Mouse (Mus musculus): ENCODE measurements at regions not wholly inside any gene's neighbourhood (a gene's known extent, or its start where the extent isn't known, plus 50 kb on each side); places are given as distances from the start of the nearest gene placed in this dataset.

DNA sequence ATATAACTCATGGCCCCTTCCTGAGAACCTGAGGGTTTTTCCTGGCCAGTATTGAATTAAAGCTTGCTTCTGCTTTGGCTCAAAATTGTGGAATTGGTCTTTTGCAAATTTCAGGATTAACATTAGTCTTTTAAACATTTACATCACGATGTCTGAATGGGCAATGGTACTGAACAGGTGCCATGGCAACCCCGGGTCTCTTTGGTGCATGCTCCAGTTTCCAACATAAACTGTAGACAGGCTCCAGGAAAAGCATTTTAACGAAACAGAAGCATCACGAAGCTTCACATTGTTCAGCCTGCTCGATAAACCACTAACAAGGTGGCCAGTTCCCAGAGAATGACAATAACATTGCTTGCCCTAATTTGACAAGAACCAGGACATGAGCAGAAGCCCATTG lies 109.8 kb upstream of the Ccn2 start:
- H3K9me3 ChIP-seq, result no peaks in the 10 kb centered on the region
- H3K27ac ChIP-seq, result no peak overlapping the region
- WGBS, result 85% methylated on average over 5 of the region's 5 CpGs

DNA sequence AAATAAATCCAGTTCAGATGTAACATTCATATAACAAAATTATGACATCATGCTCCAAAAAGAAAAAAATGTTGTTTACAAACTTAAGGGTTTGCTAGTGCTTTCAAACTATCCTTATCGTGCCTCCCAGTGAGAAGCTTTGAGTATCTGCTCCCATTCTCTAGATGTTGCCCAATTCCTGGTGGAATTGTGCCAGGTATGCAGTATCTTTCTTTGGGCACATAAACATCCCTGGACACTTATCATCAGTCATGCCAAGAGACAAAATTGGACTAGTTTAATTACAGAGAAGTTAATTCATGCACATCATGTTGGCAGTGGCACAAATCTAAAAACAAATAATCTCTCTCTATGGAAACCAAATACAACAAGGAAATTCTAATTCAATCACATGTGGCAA lies 109.0 kb upstream of the Ccn2 start:
- H3K36me3 ChIP-seq, result no peaks in the 10 kb centered on the region
- 92% methylated on average over 1 of the region's 1 CpGs for WGBS
- peaks cover 14% of the 10 kb centered on the region for H3K4me1 ChIP-seq (replicated peaks)
- DNase-seq (ENCODE audit: low spot score), result no peak
- H3K9me3 ChIP-seq, result no peaks in the 10 kb centered on the region
- H3K4me3 ChIP-seq, result no peak overlapping the region
- no peaks in the 10 kb centered on the region for H3K27me3 ChIP-seq (ENCODE audit: insufficient read depth, poor library complexity, severe bottlenecking)
- no peak overlapping the region for H3K27ac ChIP-seq

More for the DNA sequence above, 109.8 kb upstream of the Ccn2 start:
- no peak for DNase-seq (ENCODE audit: low spot score)
- H3K4me1 ChIP-seq (replicated peaks), result peaks cover 14% of the 10 kb centered on the region
- no peaks in the 10 kb centered on the region for H3K27me3 ChIP-seq (ENCODE audit: insufficient read depth, poor library complexity, severe bottlenecking)
- no peaks in the 10 kb centered on the region for H3K36me3 ChIP-seq
- no peak overlapping the region for H3K4me3 ChIP-seq

DNA sequence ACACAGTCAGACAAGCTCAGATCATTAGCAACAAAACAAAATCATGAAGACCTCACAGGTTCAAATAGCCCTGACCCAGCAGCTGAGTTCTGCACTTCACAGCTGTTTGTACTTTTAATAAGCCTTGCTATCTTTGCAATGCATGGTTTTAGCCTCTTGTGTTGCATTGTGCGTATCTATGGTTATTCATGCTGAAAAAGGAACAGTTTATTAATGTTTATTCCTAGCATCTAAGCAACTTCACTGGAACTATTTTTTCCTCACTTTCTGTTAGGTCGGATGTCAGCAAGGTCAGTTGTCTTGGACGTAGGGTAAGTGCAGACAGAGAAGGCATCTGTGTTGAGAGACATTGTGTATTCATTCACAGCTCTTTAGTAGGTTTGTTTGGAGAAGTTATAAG lies 107.3 kb upstream of the Ccn2 start:
- no peaks in the 10 kb centered on the region for H3K27me3 ChIP-seq (ENCODE audit: insufficient read depth, poor library complexity, severe bottlenecking)
- WGBS, result 79% methylated on average over 3 of the region's 3 CpGs
- no peak for DNase-seq (ENCODE audit: low spot score)
- H3K27ac ChIP-seq, result no peak overlapping the region
- no peaks in the 10 kb centered on the region for H3K9me3 ChIP-seq
- peaks cover 14% of the 10 kb centered on the region; the same call in 1 of the 2 replicates for H3K4me1 ChIP-seq (replicated peaks)
- H3K4me3 ChIP-seq, result no peak overlapping the region
- H3K36me3 ChIP-seq, result no peaks in the 10 kb centered on the region

DNA sequence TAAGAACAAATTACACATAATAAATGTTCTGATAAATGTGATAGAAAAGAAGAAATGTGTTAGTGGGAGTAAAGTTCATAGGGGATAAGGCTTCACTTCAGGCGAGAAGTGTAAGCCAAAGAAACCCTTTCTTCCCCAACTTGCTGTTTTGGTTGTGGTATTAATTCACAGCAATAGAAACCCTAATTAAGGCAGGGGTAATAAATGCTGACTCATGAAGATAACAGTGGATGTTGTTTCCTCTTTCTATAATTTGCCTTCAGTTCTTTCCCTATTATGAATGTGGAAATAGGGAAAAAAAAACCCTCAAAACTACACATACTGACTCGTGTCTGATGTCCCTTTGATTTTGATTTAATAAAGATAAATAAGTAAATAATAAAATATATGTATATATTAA lies 104.8 kb upstream of the Ccn2 start:
- H3K9me3 ChIP-seq, result no peaks in the 10 kb centered on the region
- H3K4me3 ChIP-seq, result no peak overlapping the region
- H3K27ac ChIP-seq, result no peak overlapping the region
- H3K36me3 ChIP-seq, result no peaks in the 10 kb centered on the region
- no peak for DNase-seq (ENCODE audit: low spot score)
- no peaks in the 10 kb centered on the region for H3K27me3 ChIP-seq (ENCODE audit: insufficient read depth, poor library complexity, severe bottlenecking)
- 0 out of 2 replicates have a peak, but pooled peaks cover 2% of the 10 kb centered on the region for H3K4me1 ChIP-seq (replicated peaks)
- WGBS, result 84% methylated on average over 2 of the region's 2 CpGs

DNA sequence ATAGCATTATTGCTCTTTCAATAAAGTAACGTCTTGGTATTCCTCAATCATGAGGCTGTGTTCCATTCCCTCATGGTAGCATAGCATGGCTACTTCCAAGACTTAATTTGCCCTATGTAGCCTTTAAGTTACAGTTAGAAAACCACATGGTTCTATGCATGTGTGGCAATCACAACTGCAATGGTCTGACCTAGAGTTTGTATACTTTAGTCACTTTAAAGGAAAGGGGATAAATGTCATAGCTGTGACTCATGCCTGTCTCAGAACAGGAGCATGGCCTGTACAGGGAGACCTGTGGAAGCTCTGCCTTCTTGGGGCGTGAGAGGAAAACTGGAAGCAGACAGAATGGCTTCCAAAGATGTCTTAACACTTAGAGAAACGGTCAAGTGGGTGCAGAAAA lies 103.4 kb upstream of the Ccn2 start:
- Histone ChIP-seq H3K36me3 (no peaks in the 10 kb centered on the region), H3K27me3 (ENCODE audit: insufficient read depth, poor library complexity, severe bottlenecking) (no peaks in the 10 kb centered on the region), H3K4me3 (no peak overlapping the region), H3K4me1 (replicated peaks) (no peaks in the 10 kb centered on the region), H3K9me3 (no peaks in the 10 kb centered on the region), H3K27ac (no peak overlapping the region)
- DNase-seq (ENCODE audit: low spot score), result no peak
- 86% methylated on average over 3 of the region's 3 CpGs for WGBS

DNA sequence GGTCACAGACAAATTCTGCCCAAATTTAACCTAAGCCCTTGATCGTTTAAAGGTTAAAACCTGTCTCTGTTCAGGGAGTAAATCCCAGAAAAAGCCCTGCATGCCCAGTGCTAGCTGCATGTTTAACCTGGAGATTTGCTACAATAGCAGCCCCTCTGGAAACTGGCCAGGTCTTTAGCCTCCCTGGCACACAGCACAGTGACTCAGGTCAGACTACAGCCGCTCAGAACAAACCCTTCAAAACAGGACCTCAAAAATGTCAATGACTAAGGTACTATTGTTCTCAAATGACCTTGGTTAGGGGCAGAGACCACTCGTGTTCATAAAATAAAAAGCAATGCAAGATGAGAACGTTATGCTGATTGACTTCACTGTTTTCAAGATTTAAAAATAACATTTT lies 101.8 kb upstream of the Ccn2 start:
- Histone ChIP-seq H3K4me1 (replicated peaks) (no peaks in the 10 kb centered on the region), H3K4me3 (no peak overlapping the region), H3K27me3 (ENCODE audit: insufficient read depth, poor library complexity, severe bottlenecking) (no peaks in the 10 kb centered on the region), H3K9me3 (no peaks in the 10 kb centered on the region), H3K36me3 (no peaks in the 10 kb centered on the region), H3K27ac (no peak overlapping the region)
- DNase-seq (ENCODE audit: low spot score), result no peak
- WGBS, result 74% methylated on average over 4 of the region's 4 CpGs

DNA sequence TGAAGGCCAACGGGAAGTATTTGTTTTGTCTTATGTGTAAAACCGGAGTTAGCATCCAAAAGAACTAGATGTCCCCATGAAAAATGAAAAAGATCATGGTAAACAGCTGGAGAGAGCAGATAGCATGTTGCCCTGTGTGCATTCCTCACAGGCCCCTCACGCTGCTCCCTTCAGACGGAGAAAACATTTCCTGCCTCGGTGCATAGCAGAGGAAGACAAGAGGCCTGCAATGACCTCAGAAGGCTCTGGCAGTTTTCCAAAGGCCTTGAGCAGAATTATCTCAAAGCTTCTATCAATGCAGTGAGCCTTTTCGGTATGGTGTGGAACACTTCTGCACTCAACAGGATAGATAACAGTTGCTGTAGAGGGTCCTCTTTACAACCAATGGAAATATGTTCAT lies 101.3 kb upstream of the Ccn2 start:
- no peak overlapping the region for H3K4me3 ChIP-seq
- H3K9me3 ChIP-seq, result no peaks in the 10 kb centered on the region
- H3K36me3 ChIP-seq, result no peaks in the 10 kb centered on the region
- no peaks in the 10 kb centered on the region for H3K27me3 ChIP-seq (ENCODE audit: insufficient read depth, poor library complexity, severe bottlenecking)
- H3K4me1 ChIP-seq (replicated peaks), result no peaks in the 10 kb centered on the region
- H3K27ac ChIP-seq, result no peak overlapping the region
- no peak for DNase-seq (ENCODE audit: low spot score)
- WGBS, result 77% methylated on average over 6 of the region's 6 CpGs

DNA sequence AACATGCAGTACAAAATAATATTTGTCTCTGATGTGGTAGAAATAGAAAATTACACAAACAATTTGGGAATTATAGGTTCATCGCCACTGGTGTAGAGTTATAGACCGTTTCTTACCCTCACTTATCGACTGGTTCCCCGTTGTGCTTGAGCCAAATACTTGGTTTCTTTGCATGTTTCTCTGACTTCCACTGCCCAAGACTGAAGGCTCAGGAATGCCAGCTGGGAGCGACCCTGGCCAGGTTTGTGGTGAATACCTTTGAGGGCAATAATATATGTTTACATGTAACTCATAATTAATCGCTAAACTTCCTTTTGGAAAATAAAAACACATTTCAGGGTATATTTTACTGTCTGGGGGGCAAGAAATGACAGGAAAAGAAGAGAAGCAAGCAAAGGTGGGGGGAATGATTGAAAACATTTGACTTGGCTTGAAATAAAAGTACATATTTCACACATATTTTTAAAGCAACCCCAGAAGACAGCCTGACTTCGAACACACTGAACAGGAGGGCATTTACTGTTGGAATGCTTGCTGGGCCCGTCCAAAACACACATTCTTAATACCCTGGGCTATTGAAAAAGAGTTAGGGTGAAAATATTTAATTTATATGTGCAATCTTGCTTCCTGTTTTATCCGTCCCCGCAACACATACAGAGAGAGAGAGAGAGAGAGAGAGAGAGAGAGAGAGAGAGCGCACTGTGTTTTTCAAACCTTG lies 75.3 kb upstream of the Ccn2 start:
- Histone ChIP-seq H3K9me3 (0 out of 2 replicates have a peak, but pooled peaks cover 4% of the 10 kb centered on the region), H3K27ac (no peak overlapping the region), H3K4me1 (replicated peaks) (no peaks in the 10 kb centered on the region), H3K36me3 (no peaks in the 10 kb centered on the region), H3K4me3 (no peak overlapping the region), H3K27me3 (ENCODE audit: insufficient read depth, poor library complexity, severe bottlenecking) (no peaks in the 10 kb centered on the region)
- WGBS, result 91% methylated on average over 11 of the region's 11 CpGs
- DNase-seq (ENCODE audit: low spot score), result no peak

DNA sequence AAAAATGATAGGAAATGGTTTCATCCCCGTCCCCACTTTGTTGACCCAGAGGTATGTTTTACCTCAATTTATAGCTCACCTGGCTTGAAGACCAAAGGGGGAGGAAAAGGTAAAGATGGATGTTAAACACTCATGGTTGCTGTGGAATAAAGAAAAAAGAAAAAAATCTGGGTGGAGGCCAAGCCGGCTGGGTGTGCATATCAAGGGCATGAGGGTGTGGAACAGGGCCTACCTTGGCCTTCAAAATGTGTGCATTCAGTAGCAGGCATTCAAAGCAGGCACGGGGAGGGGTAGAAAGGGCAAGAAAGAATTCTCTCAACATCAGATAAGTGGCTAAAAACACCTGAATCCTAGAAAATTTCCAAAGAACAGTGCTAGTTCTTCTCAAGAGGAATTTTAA lies 74.7 kb upstream of the Ccn2 start:
- Histone ChIP-seq H3K27me3 (ENCODE audit: insufficient read depth, poor library complexity, severe bottlenecking) (no peaks in the 10 kb centered on the region), H3K36me3 (no peaks in the 10 kb centered on the region), H3K9me3 (0 out of 2 replicates have a peak, but pooled peaks cover under 1% of the 10 kb centered on the region), H3K27ac (no peak overlapping the region), H3K4me3 (no peak overlapping the region), H3K4me1 (replicated peaks) (no peaks in the 10 kb centered on the region)
- DNase-seq (ENCODE audit: low spot score), result no peak
- 89% methylated on average over 3 of the region's 3 CpGs for WGBS

DNA sequence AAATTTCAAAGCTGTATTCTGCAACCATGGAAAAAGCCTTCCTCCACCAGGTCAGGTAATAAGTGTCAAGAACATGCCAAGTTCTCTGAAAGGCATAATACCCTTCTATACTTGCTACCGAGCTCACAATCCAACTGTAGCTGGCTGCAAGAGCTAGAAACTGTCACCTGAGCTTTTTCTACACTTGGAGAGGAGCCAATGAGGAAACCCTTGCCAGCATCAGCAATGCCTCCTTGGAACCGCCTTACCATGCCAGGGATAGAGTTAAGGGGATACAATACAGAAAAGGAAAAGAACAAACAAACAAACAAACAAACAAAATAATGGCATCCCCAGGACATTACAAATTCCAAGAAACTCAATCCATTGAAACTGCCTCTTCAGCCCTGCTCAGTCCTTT lies 62.5 kb upstream of the Ccn2 start:
- Histone ChIP-seq H3K9me3 (no peaks in the 10 kb centered on the region), H3K27me3 (ENCODE audit: insufficient read depth, poor library complexity, severe bottlenecking) (no peaks in the 10 kb centered on the region), H3K4me3 (no peak overlapping the region), H3K27ac (no peak overlapping the region), H3K4me1 (replicated peaks) (no peaks in the 10 kb centered on the region), H3K36me3 (no peaks in the 10 kb centered on the region)
- DNase-seq (ENCODE audit: low spot score), result no peak
- WGBS, result 88% methylated on average over 2 of the region's 2 CpGs

DNA sequence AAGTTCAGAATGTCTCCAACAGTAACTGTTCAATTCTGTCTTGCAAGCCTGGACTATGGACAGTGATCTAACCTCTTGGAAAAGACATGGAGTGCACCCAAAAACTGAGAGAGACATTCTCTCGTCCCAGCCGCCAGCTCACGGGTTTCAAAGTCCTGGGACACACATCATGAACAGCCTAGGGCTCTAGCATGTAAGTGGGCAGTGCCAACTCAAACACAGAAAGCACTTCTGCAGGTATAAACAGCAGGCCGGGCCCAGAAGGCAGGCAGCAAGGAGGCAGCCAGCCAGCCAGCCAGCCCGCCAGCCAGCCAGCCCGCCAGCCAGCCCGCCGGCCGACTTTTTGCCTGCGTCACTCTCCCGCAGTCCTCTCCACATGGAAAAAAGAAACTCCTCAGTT lies 60.3 kb upstream of the Ccn2 start:
- Histone ChIP-seq H3K27me3 (ENCODE audit: insufficient read depth, poor library complexity, severe bottlenecking) (no peaks in the 10 kb centered on the region), H3K4me1 (replicated peaks) (no peaks in the 10 kb centered on the region), H3K27ac (no peak overlapping the region), H3K9me3 (no peaks in the 10 kb centered on the region), H3K36me3 (no peaks in the 10 kb centered on the region), H3K4me3 (no peak overlapping the region)
- 93% methylated on average over 11 of the region's 11 CpGs for WGBS
- no peak for DNase-seq (ENCODE audit: low spot score)

DNA sequence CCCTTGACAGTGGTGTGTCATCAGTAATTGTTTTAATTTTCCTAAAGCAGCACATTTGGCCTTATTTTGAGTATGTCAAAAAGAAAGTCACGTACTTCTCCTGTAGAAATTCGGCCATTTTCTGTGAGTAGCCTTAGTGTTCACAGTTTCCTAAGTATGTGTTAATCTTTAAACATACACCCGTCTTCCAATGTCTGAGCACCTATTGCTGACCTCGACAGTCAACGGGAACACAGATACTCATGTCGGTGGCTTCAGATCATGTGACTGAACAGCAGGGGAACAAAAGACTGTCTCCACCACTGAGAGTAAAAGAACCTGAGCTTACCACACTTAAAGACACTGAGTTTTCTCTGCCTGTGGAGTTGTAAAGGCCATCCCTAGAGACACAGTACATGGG lies 59.8 kb upstream of the Ccn2 start:
- Histone ChIP-seq H3K4me1 (replicated peaks) (no peaks in the 10 kb centered on the region), H3K27ac (no peak overlapping the region), H3K9me3 (no peaks in the 10 kb centered on the region), H3K4me3 (no peak overlapping the region), H3K27me3 (ENCODE audit: insufficient read depth, poor library complexity, severe bottlenecking) (no peaks in the 10 kb centered on the region), H3K36me3 (no peaks in the 10 kb centered on the region)
- 90% methylated on average over 6 of the region's 6 CpGs for whole genome bisulfite sequencing
- no peak for DNase-seq (ENCODE audit: low spot score)

DNA sequence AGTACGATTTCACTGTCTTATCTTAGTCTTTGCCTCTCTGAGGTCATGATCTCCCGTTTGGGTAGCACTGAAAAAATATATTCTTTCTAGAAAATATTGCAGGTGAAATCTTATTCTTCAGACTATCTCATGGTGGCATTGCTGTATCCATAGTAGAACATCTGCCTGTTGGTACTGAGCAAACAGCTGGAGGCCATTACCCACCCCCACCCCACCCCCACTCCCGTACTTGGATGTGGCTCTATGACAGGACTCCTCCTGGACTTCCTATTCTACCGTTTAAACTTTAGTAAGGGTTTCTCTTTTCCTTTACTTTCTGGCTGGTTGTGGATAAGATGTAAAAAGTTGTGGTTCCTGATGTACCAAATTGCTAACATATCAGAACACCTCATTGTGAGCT lies 53.3 kb upstream of the Ccn2 start:
- H3K27me3 ChIP-seq (ENCODE audit: insufficient read depth, poor library complexity, severe bottlenecking), result no peaks in the 10 kb centered on the region
- H3K4me1 ChIP-seq (replicated peaks), result no peaks in the 10 kb centered on the region
- H3K27ac ChIP-seq, result no peak overlapping the region
- H3K9me3 ChIP-seq, result no peaks in the 10 kb centered on the region
- no peak for DNase-seq (ENCODE audit: low spot score)
- H3K4me3 ChIP-seq, result no peak overlapping the region
- no peaks in the 10 kb centered on the region for H3K36me3 ChIP-seq
- 84% methylated on average over 4 of the region's 4 CpGs for WGBS

All from hindbrain, embryonic 10.5 days (tissue).